Mouse (Mus musculus): Measurements from ENCODE around the gene Tmcc3. TPM values are rescaled to one million over a fixed set of nuclear protein-coding genes. Genes with fewer than 3 reads are reported as not detected.
A peak's percentile ranks its signal among the peaks of the same experiment; 100 is the strongest.
"Not testable (repeated sequence)": the region's sequence is repeated elsewhere in the genome, so short reads cannot be mapped to it uniquely, and the experiment has no call there.

Gene Tmcc3
- polyA plus RNA-seq, 1 experiment from 2014 or later = 20.8 TPM

DNA sequence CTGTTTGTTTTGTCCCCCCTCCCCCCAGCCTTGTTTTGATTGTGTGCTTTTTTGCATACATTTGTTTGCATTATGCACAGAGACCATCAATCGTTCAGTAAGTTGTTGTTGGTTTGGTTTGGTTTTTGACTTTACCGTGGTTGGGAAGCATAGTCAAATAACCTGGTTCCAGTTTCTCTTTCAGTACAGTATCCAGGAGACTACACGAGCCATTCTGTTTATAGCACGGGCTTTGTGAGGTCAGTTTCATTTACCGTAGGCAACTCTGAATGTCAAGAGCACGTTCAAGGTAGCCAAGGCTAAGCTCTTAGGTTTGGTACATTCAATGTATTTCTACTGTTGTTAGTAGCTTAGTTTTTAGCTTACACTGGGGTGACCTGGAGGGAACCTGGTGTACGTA is 214.0 kb downstream of the Tmcc3 start:
- Histone ChIP-seq H3K27me3 (ENCODE audit: control insufficient read depth, insufficient read depth, low read length) (no peaks in the 10 kb centered on the region), H3K36me3 (ENCODE audit: control insufficient read depth, insufficient read depth, low read length) (no peaks in the 10 kb centered on the region), H3K4me1 (replicated peaks; ENCODE audit: control insufficient read depth, insufficient read depth) (no peaks in the 10 kb centered on the region), H3K27ac (replicated peaks) (no peak overlapping the region), H3K4me3 (ENCODE audit: low read depth, low read length) (no peak overlapping the region), H3K4me2 (replicated peaks; ENCODE audit: low read depth) (no peak overlapping the region), H3K9me3 (ENCODE audit: control insufficient read depth, low read length) (no peaks in the 10 kb centered on the region), H3K9ac (ENCODE audit: low read length) (no peak overlapping the region)
- TF ChIP-seq CTCF (IDR thresholded peaks at IDR 0.05; ENCODE audit: low read depth) (no peak), EP300 (optimal IDR thresholded peaks at IDR 0.05) (no peak)
- DNase-seq (ENCODE audit: low spot score) (no peak), ATAC-seq (ENCODE audit: low FRiP score, low TSS enrichment) (no peak)
- WGBS = 69% methylated on average over 7 of the region's 7 CpGs

DNA sequence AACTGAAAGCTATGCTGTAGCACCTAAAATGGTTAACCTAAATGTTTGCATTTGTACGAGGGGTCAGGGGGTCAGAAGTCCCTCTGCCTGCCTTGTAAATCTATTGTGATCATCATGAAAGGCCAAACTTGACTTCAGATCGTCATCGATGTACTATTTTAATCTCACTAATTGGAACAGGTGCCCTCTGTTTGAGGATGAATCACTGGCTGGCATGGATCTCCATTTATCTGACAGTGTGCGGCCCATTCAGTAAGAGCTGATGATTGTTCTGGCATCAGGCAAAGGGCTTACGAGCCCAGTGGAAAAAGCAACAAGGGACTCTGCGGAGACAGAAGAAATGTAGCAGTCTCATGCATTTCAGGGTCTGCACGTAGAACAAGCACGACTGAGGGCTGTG is 215.1 kb downstream of the Tmcc3 start:
- TF ChIP-seq EP300 (optimal IDR thresholded peaks at IDR 0.05) = no peak
- TF ChIP-seq CTCF (IDR thresholded peaks at IDR 0.05; ENCODE audit: low read depth) = no peak
- DNase-seq (ENCODE audit: low spot score) = no peak
- Histone ChIP-seq H3K4me3 (ENCODE audit: low read depth, low read length) (no peak overlapping the region), H3K36me3 (ENCODE audit: control insufficient read depth, insufficient read depth, low read length) (no peaks in the 10 kb centered on the region), H3K9me3 (ENCODE audit: control insufficient read depth, low read length) (no peaks in the 10 kb centered on the region), H3K27me3 (ENCODE audit: control insufficient read depth, insufficient read depth, low read length) (no peaks in the 10 kb centered on the region), H3K9ac (ENCODE audit: low read length) (no peak overlapping the region), H3K4me2 (replicated peaks; ENCODE audit: low read depth) (no peak overlapping the region), H3K27ac (replicated peaks) (no peak overlapping the region), H3K4me1 (replicated peaks; ENCODE audit: control insufficient read depth, insufficient read depth) (no peaks in the 10 kb centered on the region)
- 72% methylated on average over 8 of the region's 8 CpGs for WGBS
- no peak for ATAC-seq (ENCODE audit: low FRiP score, low TSS enrichment)

- H3K27ac ChIP-seq (replicated peaks) = no peak overlapping the region
- 76% methylated on average over 6 of the region's 6 CpGs for WGBS
Observed at GRCm38 (mm10) chr10:94527248-94527647, 215.5 kb downstream of the Tmcc3 start.

DNA sequence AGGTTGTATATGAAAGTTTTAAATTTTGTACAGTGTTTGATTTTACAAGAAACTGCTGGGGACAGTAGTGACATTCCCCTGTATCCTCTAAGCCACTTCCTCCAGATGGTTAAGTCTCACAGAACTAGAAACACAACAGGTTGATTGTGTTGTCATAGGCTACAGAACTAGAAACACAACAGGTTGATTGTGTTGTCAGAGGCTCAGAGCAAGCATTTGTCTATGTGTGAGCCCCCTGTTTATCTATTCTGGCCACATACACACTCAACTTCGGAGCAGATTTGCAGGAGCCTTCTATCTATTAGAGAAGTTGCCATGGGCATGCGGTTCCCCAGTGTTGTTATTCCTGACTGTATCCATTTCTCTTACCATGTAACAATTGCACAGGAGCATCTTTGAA is 218.3 kb downstream of the Tmcc3 start:
- ATAC-seq (ENCODE audit: low FRiP score, low TSS enrichment) (no peak), DNase-seq (ENCODE audit: low spot score) (no peak)
- Histone ChIP-seq H3K4me1 (replicated peaks; ENCODE audit: control insufficient read depth, insufficient read depth) (no peaks in the 10 kb centered on the region), H3K9ac (ENCODE audit: low read length) (no peak overlapping the region), H3K27ac (replicated peaks) (no peak overlapping the region), H3K4me3 (ENCODE audit: low read depth, low read length) (no peak overlapping the region), H3K36me3 (ENCODE audit: control insufficient read depth, insufficient read depth, low read length) (no peaks in the 10 kb centered on the region), H3K9me3 (ENCODE audit: control insufficient read depth, low read length) (no peaks in the 10 kb centered on the region), H3K4me2 (replicated peaks; ENCODE audit: low read depth) (no peak overlapping the region), H3K27me3 (ENCODE audit: control insufficient read depth, insufficient read depth, low read length) (no peaks in the 10 kb centered on the region)
- TF ChIP-seq CTCF (IDR thresholded peaks at IDR 0.05; ENCODE audit: low read depth) (no peak), EP300 (optimal IDR thresholded peaks at IDR 0.05) (no peak)
- 83% methylated on average over 2 of the region's 2 CpGs for WGBS

More at GRCm38 (mm10) chr10:94527248-94527647, 215.5 kb downstream of the Tmcc3 start:
- no peaks in the 10 kb centered on the region for H3K36me3 ChIP-seq (ENCODE audit: control insufficient read depth, insufficient read depth, low read length)
- no peaks in the 10 kb centered on the region for H3K4me1 ChIP-seq (replicated peaks; ENCODE audit: control insufficient read depth, insufficient read depth)
- ATAC-seq (ENCODE audit: low FRiP score, low TSS enrichment) (no peak), DNase-seq (ENCODE audit: low spot score) (no peak)
- no peaks in the 10 kb centered on the region for H3K27me3 ChIP-seq (ENCODE audit: control insufficient read depth, insufficient read depth, low read length)
- H3K9ac ChIP-seq (ENCODE audit: low read length) = no peak overlapping the region
- no peak overlapping the region for H3K4me3 ChIP-seq (ENCODE audit: low read depth, low read length)
- H3K4me2 ChIP-seq (replicated peaks; ENCODE audit: low read depth) = no peak overlapping the region
- H3K9me3 ChIP-seq (ENCODE audit: control insufficient read depth, low read length) = no peaks in the 10 kb centered on the region
- TF ChIP-seq CTCF (IDR thresholded peaks at IDR 0.05; ENCODE audit: low read depth) = no peak
- no peak for TF ChIP-seq EP300 (optimal IDR thresholded peaks at IDR 0.05)

DNA sequence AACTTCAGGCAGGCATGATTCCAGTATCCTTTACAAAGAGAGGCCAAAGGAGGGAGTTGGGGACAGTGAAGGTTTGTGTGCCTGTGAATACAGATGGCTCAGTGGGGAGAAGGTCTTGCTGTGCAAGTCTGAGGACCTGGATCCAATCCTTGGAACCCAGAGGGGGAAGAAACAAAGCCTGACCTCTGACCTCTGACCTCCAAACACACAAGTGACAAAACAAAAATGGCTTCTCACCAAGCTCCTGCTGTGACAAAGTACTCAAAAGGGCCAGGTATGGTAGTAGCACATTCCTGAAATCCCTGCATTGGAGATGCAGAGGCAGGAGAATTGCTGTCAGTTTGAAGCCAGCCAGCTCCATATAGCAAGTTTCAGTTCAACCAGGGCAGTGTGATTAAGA is 219.7 kb downstream of the Tmcc3 start:
- Histone ChIP-seq H3K4me2 (replicated peaks; ENCODE audit: low read depth) (no peak overlapping the region), H3K9me3 (ENCODE audit: control insufficient read depth, low read length) (no peaks in the 10 kb centered on the region), H3K4me3 (ENCODE audit: low read depth, low read length) (no peak overlapping the region), H3K27ac (replicated peaks) (no peak overlapping the region), H3K9ac (ENCODE audit: low read length) (no peak overlapping the region), H3K4me1 (replicated peaks; ENCODE audit: control insufficient read depth, insufficient read depth) (no peaks in the 10 kb centered on the region), H3K36me3 (ENCODE audit: control insufficient read depth, insufficient read depth, low read length) (no peaks in the 10 kb centered on the region), H3K27me3 (ENCODE audit: control insufficient read depth, insufficient read depth, low read length) (no peaks in the 10 kb centered on the region)
- no peak for TF ChIP-seq CTCF (IDR thresholded peaks at IDR 0.05; ENCODE audit: low read depth)
- TF ChIP-seq EP300 (optimal IDR thresholded peaks at IDR 0.05) = no peak
- no peak for ATAC-seq (ENCODE audit: low FRiP score, low TSS enrichment)
- no peak for DNase-seq (ENCODE audit: low spot score)

DNA sequence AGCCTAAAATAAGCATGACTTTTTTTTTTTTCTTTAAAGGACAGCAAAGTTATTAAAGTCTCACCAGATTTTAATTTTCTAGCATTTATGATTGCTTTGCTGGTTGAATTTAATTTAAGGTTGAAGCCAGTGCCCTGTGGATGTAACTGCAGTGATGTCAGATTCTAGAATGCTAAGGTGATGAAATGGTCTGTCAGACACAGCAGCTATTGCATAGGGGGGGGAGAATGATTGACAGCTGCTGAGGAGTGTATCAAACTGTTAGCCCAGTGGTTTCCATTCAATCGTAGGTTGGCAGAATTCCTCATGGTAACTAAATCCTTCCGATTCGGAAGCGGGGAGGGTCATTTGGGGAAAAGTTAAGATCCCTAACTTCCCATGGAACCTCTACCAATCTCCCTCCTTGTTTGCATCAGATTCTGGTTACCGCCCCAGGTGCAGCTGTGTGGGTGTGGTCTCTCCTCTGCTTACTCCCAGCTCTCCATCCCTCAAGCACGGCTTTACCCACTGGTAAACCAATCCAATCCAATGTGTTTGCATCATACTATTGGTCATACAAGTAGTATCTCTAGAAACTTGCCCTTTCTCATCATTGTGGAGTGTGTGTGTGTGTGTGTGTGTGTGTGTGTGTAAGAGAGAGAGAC is 221.5 kb downstream of the Tmcc3 start:
- ATAC-seq (ENCODE audit: low FRiP score, low TSS enrichment) = 0 out of 2 replicates have a peak, but pooled peaks have one; percentile 26
- no peak for DNase-seq (ENCODE audit: low spot score)
- Histone ChIP-seq H3K27ac (replicated peaks) (no peak overlapping the region), H3K9me3 (ENCODE audit: control insufficient read depth, low read length) (no peaks in the 10 kb centered on the region), H3K9ac (ENCODE audit: low read length) (no peak overlapping the region), H3K4me1 (replicated peaks; ENCODE audit: control insufficient read depth, insufficient read depth) (no peaks in the 10 kb centered on the region), H3K4me3 (ENCODE audit: low read depth, low read length) (no peak overlapping the region), H3K27me3 (ENCODE audit: control insufficient read depth, insufficient read depth, low read length) (no peaks in the 10 kb centered on the region), H3K36me3 (ENCODE audit: control insufficient read depth, insufficient read depth, low read length) (no peaks in the 10 kb centered on the region), H3K4me2 (replicated peaks; ENCODE audit: low read depth) (no peak overlapping the region)
- TF ChIP-seq EP300 (optimal IDR thresholded peaks at IDR 0.05) (no peak), CTCF (IDR thresholded peaks at IDR 0.05; ENCODE audit: low read depth) (no peak)
- 67% methylated on average over 6 of the region's 6 CpGs for WGBS

DNA sequence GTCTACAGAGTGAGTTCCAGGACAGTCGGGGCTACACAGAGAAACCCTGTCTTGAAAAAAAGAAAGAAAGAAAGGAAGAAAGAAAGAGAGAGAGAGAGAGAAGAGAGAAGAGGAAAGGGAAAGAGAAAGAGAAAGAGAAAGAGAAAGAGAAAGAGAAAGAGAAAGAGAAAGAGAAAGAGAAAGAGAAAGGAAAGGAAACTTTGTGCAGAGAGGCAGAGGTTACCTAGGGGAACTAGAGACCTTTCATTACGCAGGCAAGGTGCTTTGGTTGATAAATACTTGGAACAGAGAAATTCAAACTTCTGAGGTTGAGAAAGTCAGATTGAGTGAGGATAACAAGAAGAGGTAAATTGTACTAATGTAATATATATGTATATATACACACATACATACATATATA is 226.9 kb downstream of the Tmcc3 start:
- WGBS = 90% methylated on average over 2 of the region's 2 CpGs
- not testable (repeated sequence) for H3K36me3 ChIP-seq (ENCODE audit: control insufficient read depth, insufficient read depth, low read length); H3K9ac ChIP-seq (ENCODE audit: low read length); H3K4me2 ChIP-seq (replicated peaks; ENCODE audit: low read depth); H3K9me3 ChIP-seq (ENCODE audit: control insufficient read depth, low read length); H3K4me3 ChIP-seq (ENCODE audit: low read depth, low read length); H3K27ac ChIP-seq (replicated peaks); H3K27me3 ChIP-seq (ENCODE audit: control insufficient read depth, insufficient read depth, low read length); ATAC-seq (ENCODE audit: low FRiP score, low TSS enrichment); H3K4me1 ChIP-seq (replicated peaks; ENCODE audit: control insufficient read depth, insufficient read depth); DNase-seq (ENCODE audit: low spot score)

Data from stomach, postnatal 0 days (tissue).